In the genomic region with DNA sequence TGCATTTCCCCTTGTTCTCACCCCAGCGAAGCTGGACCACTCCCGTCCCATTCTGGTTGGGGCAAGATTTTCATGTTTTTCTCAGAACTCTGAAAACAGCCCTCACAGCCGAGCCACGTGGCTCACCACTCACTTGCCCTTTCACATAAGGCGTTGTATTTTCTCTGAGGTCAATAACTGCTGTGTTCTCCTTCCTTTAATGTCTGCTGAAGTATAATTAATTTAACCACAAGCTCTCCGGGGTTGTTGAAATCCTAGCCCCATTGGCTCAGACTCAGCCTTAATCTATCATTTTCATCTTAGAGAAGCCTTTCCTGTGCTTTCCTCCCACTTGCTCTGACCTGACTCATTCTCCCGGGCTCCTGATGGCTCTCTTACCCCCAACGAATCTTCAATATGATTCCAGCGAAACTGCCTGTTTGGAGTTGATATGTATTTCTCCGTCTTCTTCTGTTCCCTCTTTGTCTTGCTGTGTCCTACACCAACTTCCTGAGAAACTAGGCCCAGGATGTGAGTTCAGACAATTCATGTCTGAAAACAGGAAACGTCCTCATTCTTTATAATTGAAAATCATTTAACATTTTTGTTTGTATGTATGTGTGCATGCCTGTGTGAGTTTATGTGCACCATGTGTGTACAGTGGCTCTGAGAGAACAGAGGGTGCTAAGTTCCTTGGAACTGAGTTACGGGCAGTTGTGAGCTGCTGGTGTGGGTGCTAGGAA, we compare ENCODE assay signal across 14 mouse cellular contexts. TPM values are rescaled to one million over a fixed set of nuclear protein-coding genes. Genes with fewer than 3 reads are reported as not detected.
DNase-seq lines count a peak whose midpoint lies in the region; ATAC-seq and TF ChIP-seq lines count a peak whose summit lies in the region.
"Had no signal": no experiment of that assay in that cellular context is flagged by ENCODE, and none has a peak within 500 bp of the region (broad histone marks: within the 10 kb centered on the region; RNA-seq: fewer than 3 reads in every experiment).

No protein-coding gene starts in this region.

- H3K79me2 ChIP-seq in myocyte (ENCODE audit: control insufficient read depth, insufficient read depth), result no peaks in the 10 kb centered on the region
- H3K79me2 ChIP-seq in heart, adult 2 months (replicated peaks; ENCODE audit: control insufficient read depth, insufficient read depth, low read length), result no peaks in the 10 kb centered on the region

- no peaks in the 10 kb centered on the region for H3K9me3 ChIP-seq in G1E (replicated peaks)
- no peaks in the 10 kb centered on the region for H3K9me3 ChIP-seq in hindbrain, postnatal 0 days (ENCODE audit: low read length)

- H3ac ChIP-seq in myocyte (ENCODE audit: control insufficient read depth, insufficient read length), result no peak overlapping the region

- 63% methylated on average over 12 of the region's 12 CpGs for WGBS in heart, adult 2 months
- WGBS in hindbrain, postnatal 0 days, result 64% methylated on average over 12 of the region's 12 CpGs

- peaks cover 30% of the 10 kb centered on the region for H3K4me1 ChIP-seq in G1E (ENCODE audit: insufficient read depth, low read depth, low read length)
- peaks cover 22% of the 10 kb centered on the region for H3K4me1 ChIP-seq in embryonic fibroblast, embryonic 13.5 days (ENCODE audit: control insufficient read depth, insufficient read depth, low read length)
- peaks cover 2% of the 10 kb centered on the region; the same call in 1 of the 2 replicates for H3K4me1 ChIP-seq in heart, adult 2 months (ENCODE audit: control insufficient read depth, insufficient read depth, low read length)
- no peaks in the 10 kb centered on the region for H3K4me1 ChIP-seq in hindbrain, postnatal 0 days (ENCODE audit: insufficient read depth, low read length)

- H3K4me3 ChIP-seq in G1E (ENCODE audit: low read depth, low read length), result no peak overlapping the region
- H3K4me3 ChIP-seq in embryonic fibroblast, embryonic 13.5 days (ENCODE audit: insufficient read depth, low read length), result no peak overlapping the region
- no peak overlapping the region for H3K4me3 ChIP-seq in myocyte
- no peak overlapping the region for H3K4me3 ChIP-seq in heart, adult 2 months
- no peak overlapping the region for H3K4me3 ChIP-seq in hindbrain, postnatal 0 days (ENCODE audit: low read length)

- no peak for TF ChIP-seq CTCF in G1E (IDR thresholded peaks at IDR 0.05; ENCODE audit: low read depth, low read length)
- no peak for TF ChIP-seq CTCF in embryonic fibroblast, embryonic 13.5 days (IDR thresholded peaks at IDR 0.05; ENCODE audit: borderline replicate concordance, insufficient read depth, low read length)
- no peak for TF ChIP-seq CTCF in heart, adult 2 months (IDR thresholded peaks at IDR 0.05)
- TF ChIP-seq CTCF in hindbrain, postnatal 0 days (IDR thresholded peaks at IDR 0.05; ENCODE audit: low read depth), result no peak

- H3K36me3 ChIP-seq in G1E (replicated peaks) (no peaks in the 10 kb centered on the region), myocyte (ENCODE audit: control insufficient read depth, insufficient read depth) (no peaks in the 10 kb centered on the region)
- H3K36me3 ChIP-seq in heart, adult 2 months (ENCODE audit: control insufficient read depth, insufficient read depth, low read length), result no peaks in the 10 kb centered on the region
- H3K36me3 ChIP-seq in hindbrain, postnatal 0 days (ENCODE audit: insufficient read depth, low read length), result no peaks in the 10 kb centered on the region

- H3K9ac ChIP-seq in heart, adult 2 months (ENCODE audit: low read depth, low read length), result no peak overlapping the region
- H3K9ac ChIP-seq in hindbrain, postnatal 0 days (replicated peaks; ENCODE audit: low read length), result no peak overlapping the region

- peak overlapping the region; percentile 35; the same call in 1 of the 2 replicates for H3K27ac ChIP-seq in embryonic fibroblast, embryonic 13.5 days (ENCODE audit: insufficient read depth, low read length)
- no peak overlapping the region for H3K27ac ChIP-seq in heart, adult 2 months
- no peak overlapping the region for H3K27ac ChIP-seq in hindbrain, postnatal 0 days

- no peak for TF ChIP-seq POLR2A in embryonic fibroblast, embryonic 13.5 days (IDR thresholded peaks at IDR 0.05; ENCODE audit: low read depth, low read length)
- no peak for TF ChIP-seq POLR2A in myocyte (IDR thresholded peaks at IDR 0.05; ENCODE audit: insufficient read length, low read depth)
- TF ChIP-seq POLR2A in heart, adult 2 months (IDR thresholded peaks at IDR 0.05; ENCODE audit: insufficient read depth, low read depth, low read length), result no peak

- peak overlapping the region; percentile 73 for H3K4me2 ChIP-seq in myocyte (ENCODE audit: low read depth)
- H3K4me2 ChIP-seq in hindbrain, postnatal 0 days (ENCODE audit: low read depth, low read length), result no peak overlapping the region
- H3K4me2 ChIP-seq: liver, embryonic 11.5 days had no signal

- ATAC-seq in G1E (ENCODE audit: extremely low read depth, insufficient number of reproducible peaks, low FRiP score, poor library complexity, severe bottlenecking), result peak; percentile 90
- no peak for ATAC-seq in hindbrain, postnatal 0 days
- ATAC-seq: intestine, postnatal 0 days had no signal

- no peak for TF ChIP-seq EP300 in heart, adult 2 months (IDR thresholded peaks at IDR 0.05; ENCODE audit: insufficient read depth, low read depth, low read length)

- H3K27me3 ChIP-seq in G1E (ENCODE audit: insufficient read depth, low read length) (peaks cover 23% of the 10 kb centered on the region; the same call in 1 of the 2 replicates), myocyte (ENCODE audit: control insufficient read depth, insufficient read depth, insufficient read length) (no peaks in the 10 kb centered on the region)
- H3K27me3 ChIP-seq in heart, adult 2 months (ENCODE audit: control insufficient read depth, insufficient read depth, low read length), result no peaks in the 10 kb centered on the region
- no peaks in the 10 kb centered on the region for H3K27me3 ChIP-seq in hindbrain, postnatal 0 days (ENCODE audit: insufficient read depth, low read length)

- intact Hi-C loops in heart, adult 2 months (cut with DNase I), result no loop called here

- peak; percentile 9 for DNase-seq in kidney, postnatal 14 days
- DNase-seq in kidney, postnatal 36 days, result no peak
- peak; percentile 25 for DNase-seq in G1E (ENCODE audit: low spot score)
- DNase-seq in heart, adult 2 months, result no peak
- no peak for DNase-seq in hindbrain, postnatal 0 days (ENCODE audit: low spot score)
- no peak for DNase-seq in right cerebral cortex, adult 18-20 months
- DNase-seq: cerebellum, adult 18-20 months; heart, postnatal 10 days; right cerebral cortex, postnatal 4 days; thymus, postnatal 25 days had no signal

TF ChIP-seq in myocyte, 11 proteins besides CTCF, POLR2A, EP300 and RAD21:
- TF ChIP-seq E2F4 (IDR thresholded peaks at IDR 0.05; ENCODE audit: insufficient read depth), result no peak
- TF ChIP-seq USF1 (IDR thresholded peaks at IDR 0.05; ENCODE audit: low read depth), result peak; percentile 61

RNA-seq across cellular contexts. Expression of gene Fbxo28, which starts 22.4 kb away (rescaled TPM):
- total RNA-seq in G1E (2014; fragmentation: Nextera tagmentation) (18.0 and 23.9 TPM in 2 replicates), G1E (2017) (26.5 and 29.1 TPM in 2 replicates)
- polyA plus RNA-seq in G1E (2012) (27.5 and 44.2 TPM in 2 replicates), myocyte (2012; fragmentation: generic; extraction: Trizol) (16.9 TPM)
- 25.7 and 34.1 TPM in 2 replicates for polyA plus RNA-seq in embryonic fibroblast, embryonic 13.5 days (2011; ENCODE audit: insufficient read length, low read depth, missing spikeins)
- total RNA-seq in heart, adult 2 months (2021), result 10 to 100 TPM; 20.4 to 20.9 TPM
- 7.1 and 10.8 TPM in 2 replicates for polyA plus RNA-seq in heart, adult 2 months (2012; rRNA removed)
- 26.0 and 35.0 TPM in 2 replicates for total RNA-seq in hindbrain, postnatal 0 days (2014; rRNA removed)
- 14.9 and 15.8 TPM in 2 replicates for polyA plus RNA-seq in hindbrain, postnatal 0 days (2015; fragmentation: Nextera tagmentation; extraction: Ambion mirVana)

RNA-seq across cellular contexts. Expression of gene Trp53bp2, which starts 45.1 kb away (rescaled TPM):
- 20.5 and 28.1 TPM in 2 replicates for total RNA-seq in G1E (2014; fragmentation: Nextera tagmentation)
- 5.5 and 7.6 TPM in 2 replicates for total RNA-seq in G1E (2017)
- polyA plus RNA-seq in G1E (2012), result 10.1 and 16.7 TPM in 2 replicates
- polyA plus RNA-seq in embryonic fibroblast, embryonic 13.5 days (2011; ENCODE audit: insufficient read length, low read depth, missing spikeins), result 16.7 and 17.4 TPM in 2 replicates
- 6.4 TPM for polyA plus RNA-seq in myocyte (2012; fragmentation: generic; extraction: Trizol)
- 10 to 100 TPM in 1 of 2 experiments, 1 to 10 TPM in 1; 8.4 to 11.4 TPM for total RNA-seq in heart, adult 2 months (2021)
- polyA plus RNA-seq in heart, adult 2 months (2012; rRNA removed), result 9.3 and 11.7 TPM in 2 replicates
- total RNA-seq in hindbrain, postnatal 0 days (2014; rRNA removed), result 20.8 and 36.3 TPM in 2 replicates
- 11.2 and 11.7 TPM in 2 replicates for polyA plus RNA-seq in hindbrain, postnatal 0 days (2015; fragmentation: Nextera tagmentation; extraction: Ambion mirVana)

Comparison
In these comparisons a context has a peak if more than half of its experiments do, and no peak if none do; other contexts are left out.
1. DNase-seq: peak in kidney, postnatal 14 days (single experiment) and G1E (single experiment); none in kidney, postnatal 36 days (0 of 2), heart, adult 2 months (0 of 2), hindbrain, postnatal 0 days (single experiment) and right cerebral cortex, adult 18-20 months (single experiment).